Mouse (Mus musculus) stomach, embryonic 16.5 days (tissue): Measurements from ENCODE around the gene Gm7030. TPM values are rescaled to one million over a fixed set of nuclear protein-coding genes. Genes with fewer than 3 reads are reported as not detected.
"Not testable (repeated sequence)": the region's sequence is repeated elsewhere in the genome, so short reads cannot be mapped to it uniquely, and the experiment has no call there.

Experiments used
- ATAC-seq: fragments of 200-750 bp; cut with Nextera tagmentation; 2 replicates; pipeline ENCODE4 v1.8.0; 2017; ENCODE audit warnings: moderate number of reproducible peaks, moderate TSS enrichment; ENCODE audit not compliant: insufficient read depth, low FRiP score
- H3K27ac ChIP-seq: fragments of 300-500 bp; sonication (generic); 2 replicates; pipeline ENCODE4 v1.5.1; 2014; ENCODE audit warnings: low read length
- H3K27me3 ChIP-seq: fragments of 300-500 bp; sonication (generic); 2 replicates; pipeline ENCODE4 v1.6.1; 2014; ENCODE audit warnings: low read length, control low read depth, mixed read lengths; ENCODE audit not compliant: control insufficient read depth, insufficient read depth
- H3K36me3 ChIP-seq: fragments of 300-500 bp; sonication (generic); 2 replicates; pipeline ENCODE4 v1.6.1; 2014; ENCODE audit warnings: low read length; ENCODE audit not compliant: control insufficient read depth, insufficient read depth
- H3K4me1 ChIP-seq: fragments of 300-500 bp; sonication (generic); 2 replicates; pipeline ENCODE4 v1.6.1; 2014; ENCODE audit warnings: low read length, control low read depth, mixed read lengths; ENCODE audit not compliant: control insufficient read depth, insufficient read depth
- H3K4me2 ChIP-seq: fragments of 300-500 bp; sonication (generic); 2 replicates; pipeline ENCODE4 v1.6.1; 2014; ENCODE audit warnings: low read depth, low read length, mixed read lengths
- H3K4me3 ChIP-seq: fragments of 300-500 bp; sonication (generic); replicated peaks from 2 replicates; pipeline ENCODE4 v1.5.1; 2014; ENCODE audit warnings: mild to moderate bottlenecking, low read length
- H3K9ac ChIP-seq: fragments of 300-500 bp; sonication (generic); 2 replicates; pipeline ENCODE4 v1.6.1; 2014; ENCODE audit warnings: low read length
- H3K9me3 ChIP-seq: fragments of 300-500 bp; sonication (generic); replicated peaks from 2 replicates; pipeline ENCODE4 v1.6.1; 2016; ENCODE audit warnings: low read length, control low read depth; ENCODE audit not compliant: control insufficient read depth
- WGBS: fragments of 180-500 bp; shearing (Covaris S2); extraction: QIAGEN DNeasy Blood & Tissue Kit; methylation state at CpG from one replicate; pipeline ENCODE4 v1.1.7; 2014; 5-methylcytosine and 5-hydroxymethylcytosine counted together
- polyA plus RNA-seq: library from polyadenylated mRNA; unstranded; fragments of >200 nt; fragmentation: Nextera tagmentation; extraction: Ambion mirVana; gene quantifications from 2 replicates; pipeline ENCODE4 v1.2.1, GENCODE M21; 2015

Gm7030 gene
- 0.34 TPM in 1 of 2 replicates, not detected in the other for polyA plus RNA-seq

DNA sequence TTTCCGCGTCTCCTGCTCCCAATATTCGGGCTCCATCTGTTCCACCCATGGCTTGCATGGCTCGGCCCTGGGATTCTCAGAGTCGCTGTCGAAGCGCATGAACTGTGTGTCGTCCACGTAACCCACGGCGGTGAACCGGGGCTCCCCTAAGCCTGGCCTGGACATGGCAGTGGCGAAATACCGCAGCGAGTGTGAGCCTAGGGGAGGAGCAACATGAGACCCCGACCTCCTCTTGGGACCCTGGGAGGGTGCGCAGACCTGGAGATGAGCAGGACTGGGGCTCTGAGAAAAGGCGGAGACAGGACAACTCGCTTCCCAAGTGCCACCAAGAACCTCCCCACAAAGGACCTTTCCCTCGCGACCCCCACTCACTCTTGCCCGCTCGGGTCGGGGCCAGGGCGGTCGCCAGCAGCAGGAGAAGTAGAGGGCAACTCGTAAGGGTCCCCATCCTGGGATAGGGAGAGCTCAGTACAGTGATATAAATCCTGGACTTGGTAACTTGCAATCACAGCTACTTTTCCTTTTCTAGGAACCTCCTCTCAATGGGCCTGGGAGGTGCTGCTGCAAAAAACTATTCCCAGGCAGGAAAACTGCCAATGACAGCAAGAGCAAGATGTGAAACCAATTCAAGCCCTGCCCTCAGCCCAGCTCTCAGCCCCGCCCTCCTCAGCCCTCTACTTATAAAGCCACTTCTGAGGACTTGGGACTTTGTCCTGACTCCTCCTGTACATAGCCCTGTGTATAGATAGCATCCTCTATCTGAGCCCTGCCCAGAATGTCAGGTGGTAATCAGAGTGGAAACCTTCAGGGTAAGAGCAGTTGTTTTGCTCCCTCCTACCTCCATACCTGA is at the start of gene Gm7030:
Gene Gm7030, minus strand, starts transcription at position 458 of the 850 bp plus-strand sequence.
- not testable (repeated sequence) for H3K27me3 ChIP-seq, H3K9me3 ChIP-seq, H3K27ac ChIP-seq, H3K9ac ChIP-seq, H3K4me2 ChIP-seq, H3K4me1 ChIP-seq, H3K4me3 ChIP-seq, H3K36me3 ChIP-seq
- peak; percentile 82; the same call in 1 of the 2 replicates for ATAC-seq
- 12% methylated on average over 24 of the region's 28 CpGs for WGBS

DNA sequence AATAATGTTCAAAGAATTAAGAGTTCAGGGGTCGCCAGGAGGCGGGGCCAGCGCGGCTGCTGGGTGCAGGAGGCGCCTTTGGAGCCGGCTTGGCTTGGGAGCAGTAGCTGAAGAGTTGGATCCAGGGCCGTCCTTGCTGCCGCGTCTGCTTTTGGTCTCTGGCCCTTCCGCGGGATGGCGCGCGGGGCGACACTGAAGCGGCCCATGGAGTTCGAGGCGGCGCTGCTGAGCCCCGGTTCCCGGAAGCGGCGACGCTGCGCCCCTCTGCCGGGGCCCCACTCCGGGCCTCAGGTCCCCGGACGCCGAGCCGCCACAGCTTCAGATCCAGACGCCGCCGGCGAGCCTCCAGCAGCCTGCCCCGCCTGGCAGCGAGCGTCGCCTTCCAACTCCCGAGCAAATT is 49.7 kb upstream of the Gm7030 start:
- peak overlapping the region; percentile 63 for H3K4me2 ChIP-seq
- peak overlapping the region; percentile 63 for H3K9ac ChIP-seq
- peak overlapping the region; percentile 44 for H3K4me3 ChIP-seq
- H3K36me3 ChIP-seq, H3K4me1 ChIP-seq, H3K27ac ChIP-seq, H3K9me3 ChIP-seq, H3K27me3 ChIP-seq: not testable (repeated sequence)
- under 1% methylated on average over 40 of the region's 40 CpGs for WGBS
- ATAC-seq, result peak; percentile 58; the same call in 1 of the 2 replicates

DNA sequence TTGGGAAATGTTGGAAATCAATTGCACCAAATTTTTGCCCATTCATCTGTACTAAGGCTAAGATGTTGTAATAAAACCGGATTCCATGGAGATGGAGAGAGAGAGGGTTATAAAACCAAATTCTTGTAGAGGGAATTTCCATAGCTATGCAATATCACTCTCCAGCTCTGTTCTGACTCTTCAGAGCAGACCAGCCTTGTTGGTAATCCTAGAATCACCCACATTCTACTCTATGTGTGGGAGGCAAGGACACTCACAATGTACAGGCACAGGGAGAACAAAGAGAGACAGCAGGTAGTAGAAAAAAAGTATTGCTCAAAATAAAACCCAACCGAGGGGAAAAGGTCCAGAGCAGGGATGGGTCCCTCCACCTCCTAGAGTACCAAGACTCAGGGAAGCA is 46.9 kb upstream of the Gm7030 start:
- H3K4me2 ChIP-seq, H3K9ac ChIP-seq, H3K4me1 ChIP-seq, H3K27me3 ChIP-seq, ATAC-seq, H3K36me3 ChIP-seq, H3K27ac ChIP-seq, H3K9me3 ChIP-seq, H3K4me3 ChIP-seq: not testable (repeated sequence)
- WGBS, result no CpG with 5 or more reads among the region's 2 CpGs

DNA sequence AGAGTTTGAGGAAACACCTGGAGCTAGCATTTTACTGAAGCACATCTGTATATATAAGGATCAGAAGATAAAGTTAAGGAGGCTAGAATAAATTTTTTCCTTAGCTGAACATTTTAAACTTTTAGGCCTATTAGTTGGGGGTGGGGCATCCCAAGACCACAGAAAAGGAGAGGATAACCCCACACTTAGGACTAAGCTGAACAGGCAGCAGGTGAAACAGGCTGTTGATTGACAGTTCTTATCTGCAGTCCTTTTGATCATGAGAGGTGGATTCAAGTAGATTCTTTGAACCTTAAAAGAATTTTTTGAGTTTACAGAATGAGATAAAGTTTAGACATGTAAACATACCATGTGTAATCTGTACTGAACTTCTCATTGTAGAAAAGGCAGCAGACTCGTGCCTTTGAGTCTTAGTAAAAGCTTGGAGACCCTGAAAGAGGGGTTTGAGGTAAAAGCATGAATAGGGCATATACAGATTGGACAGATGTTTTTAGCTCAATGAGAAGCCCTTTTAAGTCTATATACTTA is 41.1 kb upstream of the Gm7030 start:
- Histone ChIP-seq H3K4me1 (no peaks in the 10 kb centered on the region), H3K9ac (no peak overlapping the region), H3K4me3 (no peak overlapping the region), H3K9me3 (no peaks in the 10 kb centered on the region), H3K27ac (no peak overlapping the region), H3K36me3 (no peaks in the 10 kb centered on the region), H3K4me2 (no peak overlapping the region), H3K27me3 (peaks cover 30% of the 10 kb centered on the region)
- no peak for ATAC-seq
- WGBS, result 18% methylated on average over 1 of the region's 1 CpGs

DNA sequence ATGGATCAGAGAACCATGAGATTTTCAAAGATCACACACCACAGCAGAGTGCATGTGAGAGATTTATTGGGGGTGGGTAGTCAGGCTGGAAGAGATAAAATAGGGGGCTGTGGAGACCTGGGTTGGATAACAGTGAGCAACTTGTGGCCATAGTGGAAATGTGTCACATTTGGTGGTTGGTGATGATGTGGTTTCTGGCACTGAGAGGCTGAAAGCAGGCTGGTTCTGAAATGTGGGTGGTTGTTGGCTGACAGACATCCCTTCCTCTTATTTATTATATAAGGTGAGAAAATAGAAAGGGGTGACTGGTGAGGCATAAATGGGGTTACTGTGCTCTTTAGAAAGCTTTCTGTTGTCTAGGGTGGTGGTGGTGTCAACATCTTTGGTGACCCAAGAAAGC is 40.5 kb upstream of the Gm7030 start:
- Histone ChIP-seq H3K4me1 (no peaks in the 10 kb centered on the region), H3K9me3 (no peaks in the 10 kb centered on the region), H3K4me2 (no peak overlapping the region), H3K27me3 (peaks cover 30% of the 10 kb centered on the region), H3K4me3 (no peak overlapping the region), H3K27ac (no peak overlapping the region), H3K36me3 (no peaks in the 10 kb centered on the region), H3K9ac (no peak overlapping the region)
- no peak for ATAC-seq

DNA sequence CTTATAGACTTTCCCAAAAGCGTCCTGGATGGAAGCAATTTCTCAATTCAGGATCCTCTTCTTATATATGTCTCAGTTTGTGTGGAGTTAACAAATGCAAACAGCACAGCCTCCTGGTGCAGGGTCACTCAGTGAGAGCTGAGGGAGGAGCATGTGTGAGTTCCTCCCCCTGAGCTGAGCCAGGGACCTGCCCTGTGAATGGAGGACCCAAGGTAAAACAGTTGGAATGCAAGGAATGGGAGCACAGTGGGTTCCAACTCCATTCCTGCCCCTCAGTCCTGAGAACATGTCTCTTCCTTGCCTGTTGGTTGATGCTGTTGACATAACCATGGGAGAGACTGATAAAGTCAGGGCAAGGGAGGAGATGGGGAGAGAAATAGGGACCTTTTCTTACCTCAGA is 39.9 kb upstream of the Gm7030 start:
- H3K27ac ChIP-seq, H3K9ac ChIP-seq, H3K4me3 ChIP-seq, ATAC-seq, H3K4me1 ChIP-seq, H3K36me3 ChIP-seq, H3K4me2 ChIP-seq, H3K9me3 ChIP-seq: not testable (repeated sequence)
- no CpG with 5 or more reads among the region's 1 CpGs for WGBS
- H3K27me3 ChIP-seq, result peaks cover 30% of the 10 kb centered on the region

DNA sequence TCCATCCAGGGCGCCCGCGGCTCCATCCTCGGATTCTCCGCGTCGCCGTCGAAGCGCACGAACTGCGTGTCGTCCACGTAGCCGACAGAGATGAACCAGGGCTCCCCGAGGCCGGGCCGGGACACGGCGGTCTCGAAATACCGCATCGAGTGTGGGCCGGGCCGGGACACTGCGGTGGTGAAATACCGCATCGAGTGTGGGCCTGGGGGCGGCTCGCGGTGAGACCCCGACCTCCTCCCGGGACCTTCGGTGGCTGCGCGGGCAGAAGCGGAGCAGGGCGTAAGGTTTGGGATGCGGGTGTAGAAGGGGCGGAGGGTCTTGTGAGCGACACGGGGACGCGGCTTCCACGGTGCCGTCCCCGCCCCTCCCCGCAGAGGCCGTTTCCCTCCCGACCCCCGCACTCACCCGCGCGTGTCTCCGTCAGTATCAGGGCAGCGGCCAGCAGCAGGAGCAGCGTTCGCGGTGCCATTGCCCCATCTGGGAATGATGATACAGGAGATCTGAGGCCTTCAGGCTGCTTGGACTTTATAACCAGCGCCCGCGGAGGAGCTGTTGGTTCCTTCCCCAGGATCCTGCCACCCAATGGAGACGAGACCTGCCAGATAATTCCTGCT is 38.9 kb upstream of the Gm7030 start, which contains the start of gene Gm8909:
Gene Gm8909, minus strand, starts transcription at position 499 of the 614 bp plus-strand sequence.
- Histone ChIP-seq H3K27me3 (peaks cover 30% of the 10 kb centered on the region), H3K36me3 (no peaks in the 10 kb centered on the region), H3K9me3 (no peaks in the 10 kb centered on the region), H3K4me2 (peak within 1 kb of the TSS; percentile 63), H3K9ac (peak within 1 kb of the TSS; percentile 50; the same call in 1 of the 2 replicates), H3K4me3 (peak within 1 kb of the TSS; percentile 51), H3K4me1 (no peaks in the 10 kb centered on the region), H3K27ac (no peak within 1 kb of the TSS)
- 2% methylated on average over 63 of the region's 63 CpGs for WGBS
- 0 out of 2 replicates have a peak, but pooled peaks have one; percentile 29 for ATAC-seq

DNA sequence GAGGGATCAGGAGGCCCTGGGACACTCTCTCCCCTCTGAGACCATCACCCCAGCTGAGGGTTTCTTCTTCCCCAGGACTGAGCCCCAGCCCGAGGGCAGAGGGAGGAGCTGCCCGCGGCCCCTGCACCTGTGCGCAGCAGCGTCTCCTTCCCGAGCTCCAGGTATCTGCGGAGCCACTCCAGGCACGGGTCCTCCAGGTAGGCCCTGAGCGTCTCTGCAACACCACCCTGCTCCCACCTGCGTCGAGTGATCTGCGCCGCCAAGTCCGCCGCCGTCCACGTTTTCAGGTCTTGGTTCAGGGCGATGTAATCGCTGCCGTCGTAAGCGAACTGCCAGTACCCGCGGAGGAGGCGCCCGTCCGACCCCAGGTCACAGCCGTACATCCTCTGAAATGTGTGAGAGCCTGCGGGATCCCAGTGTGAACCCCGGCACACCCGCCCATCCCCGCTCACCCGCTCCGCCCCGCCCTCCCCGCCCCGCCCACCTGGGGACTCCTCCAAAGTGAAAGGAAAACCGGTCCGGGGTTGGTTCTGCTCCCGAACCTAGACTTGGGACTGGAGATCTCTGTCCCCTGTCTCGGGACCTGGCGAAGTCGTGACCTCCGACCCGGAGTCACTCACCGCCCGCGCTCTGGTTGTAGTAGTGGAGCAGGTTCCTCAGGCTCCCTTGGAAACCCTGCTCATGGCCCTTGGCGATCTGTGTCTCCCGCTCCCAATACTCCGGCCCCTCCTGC is 38.2 kb upstream of the Gm7030 start:
- peak overlapping the region; percentile 50; the same call in 1 of the 2 replicates for H3K9ac ChIP-seq

More for the DNA sequence above, 38.2 kb upstream of the Gm7030 start:
- no peaks in the 10 kb centered on the region for H3K9me3 ChIP-seq
- H3K4me1 ChIP-seq, result no peaks in the 10 kb centered on the region
- peak overlapping the region; percentile 51 for H3K4me3 ChIP-seq
- peaks cover 34% of the 10 kb centered on the region for H3K27me3 ChIP-seq
- H3K27ac ChIP-seq, result no peak overlapping the region
- no peaks in the 10 kb centered on the region for H3K36me3 ChIP-seq
- ATAC-seq, result 0 out of 2 replicates have a peak, but pooled peaks have one; percentile 47
- H3K4me2 ChIP-seq, result peak overlapping the region; percentile 63
- WGBS, result 1% methylated on average over 51 of the region's 51 CpGs
